Mouse (Mus musculus) bone marrow, adult 2 months (tissue): Measurements from ENCODE around the gene Car6.

Experiments
- CTCF ChIP-seq: fragments of 200-500 bp; IDR thresholded peaks from 2 replicates; pipeline ENCODE4 v1.5.1; 2011; ENCODE audit warnings: low read length, control low read depth; ENCODE audit not compliant: control insufficient read depth, insufficient read depth
- POLR2A ChIP-seq: fragments of 200-500 bp; IDR thresholded peaks from 2 replicates; pipeline ENCODE4 v1.6.1; 2011; ENCODE audit warnings: low read depth, mild to moderate bottlenecking, control low read depth, low read length, borderline replicate concordance; ENCODE audit not compliant: control insufficient read depth

- TF ChIP-seq CTCF, result no peak
- TF ChIP-seq POLR2A, result no peak
Observed at GRCm38 (mm10) chr4:150151045-150151444, 50.1 kb downstream of the Car6 start.
